Mouse (Mus musculus) urinary bladder, postnatal 0 days (tissue): Measurements from ENCODE around the gene Chek2. TPM values are rescaled to one million over a fixed set of nuclear protein-coding genes. Genes with fewer than 3 reads are reported as not detected.

Experiments used
- polyA plus RNA-seq: library from polyadenylated mRNA; unstranded; fragments of >200 nt; fragmentation: Nextera tagmentation; extraction: Ambion mirVana; gene quantifications from 2 replicates; pipeline ENCODE4 v1.2.1, GENCODE M21; 2015

Chek2 gene
- polyA plus RNA-seq, result 8.9 and 9.8 TPM in 2 replicates

DNA sequence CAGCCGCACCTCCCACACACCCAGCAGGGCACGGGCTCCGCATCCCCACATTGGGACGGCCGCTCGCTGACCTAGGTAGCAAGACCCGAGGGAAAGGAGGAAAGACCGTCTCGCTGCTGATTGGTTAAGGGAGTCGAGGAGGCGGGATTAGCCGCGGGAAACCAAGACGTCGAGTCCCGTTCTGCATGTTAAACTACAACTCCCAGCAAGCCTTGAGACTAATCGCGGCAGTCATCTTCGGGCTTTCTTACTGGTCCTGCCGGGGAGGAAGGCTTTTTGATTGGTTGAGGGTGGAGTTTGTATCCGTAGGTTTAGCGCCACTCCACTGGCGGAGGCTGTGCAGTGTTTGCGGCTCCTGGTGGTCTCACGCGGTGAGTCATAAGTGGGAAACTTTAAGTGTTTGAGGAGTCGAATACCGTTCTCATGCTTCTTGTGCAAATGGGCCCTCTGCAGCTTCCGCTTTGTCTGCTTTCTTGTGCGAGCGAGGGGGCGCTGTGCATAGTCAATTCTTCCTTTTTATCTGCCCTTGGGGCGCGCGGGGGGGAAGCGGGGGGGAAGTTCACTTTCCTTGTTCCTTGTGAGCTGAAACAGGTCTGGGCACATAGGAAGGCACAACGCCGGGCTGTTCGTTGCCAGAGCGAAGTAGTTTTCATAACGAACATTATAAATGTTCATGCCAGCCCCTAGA, at the start of gene Chek2, which contains the start of gene Hscb:
Chek2 (plus strand) TSS at position 302 of the 688 bp plus-strand sequence.
Hscb (minus strand) TSS at position 100 of the 688 bp plus-strand sequence.

DNA sequence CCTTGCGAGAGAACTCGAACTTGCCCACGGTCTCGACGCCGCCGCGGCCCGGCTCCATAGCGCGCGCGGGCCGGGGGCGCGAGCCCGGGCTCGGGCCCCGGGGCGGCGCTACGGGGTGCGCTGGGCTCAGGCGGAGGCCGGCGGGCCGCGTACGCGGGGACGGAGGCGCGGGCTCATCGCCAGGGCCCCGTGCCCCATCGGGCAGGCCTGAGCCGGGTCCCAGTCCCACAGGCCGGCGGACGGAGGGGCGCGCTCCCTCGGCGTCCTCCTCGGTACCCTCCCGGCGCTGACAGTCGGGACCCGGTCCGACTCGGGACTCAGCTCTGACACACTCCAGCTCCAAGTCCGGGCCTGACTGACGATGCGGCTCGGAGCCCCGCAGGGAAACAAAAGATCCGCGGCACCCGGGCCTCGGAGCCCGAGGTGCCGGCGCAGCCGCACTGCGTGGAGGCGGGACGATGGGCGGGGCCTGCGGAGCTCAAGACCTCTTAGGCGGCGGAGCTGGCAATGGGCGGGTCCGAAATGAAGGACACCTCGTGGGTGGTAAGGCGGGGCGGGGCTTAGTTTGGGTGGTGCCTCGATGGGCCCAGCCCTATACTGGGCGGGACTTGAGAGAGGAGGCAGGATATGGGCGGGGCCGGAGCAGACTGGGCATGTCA, 30.0 kb upstream of the Chek2 start, which contains the start of gene Ulk1:
Ulk1 (minus strand) TSS at position 431 of the 659 bp plus-strand sequence.

DNA sequence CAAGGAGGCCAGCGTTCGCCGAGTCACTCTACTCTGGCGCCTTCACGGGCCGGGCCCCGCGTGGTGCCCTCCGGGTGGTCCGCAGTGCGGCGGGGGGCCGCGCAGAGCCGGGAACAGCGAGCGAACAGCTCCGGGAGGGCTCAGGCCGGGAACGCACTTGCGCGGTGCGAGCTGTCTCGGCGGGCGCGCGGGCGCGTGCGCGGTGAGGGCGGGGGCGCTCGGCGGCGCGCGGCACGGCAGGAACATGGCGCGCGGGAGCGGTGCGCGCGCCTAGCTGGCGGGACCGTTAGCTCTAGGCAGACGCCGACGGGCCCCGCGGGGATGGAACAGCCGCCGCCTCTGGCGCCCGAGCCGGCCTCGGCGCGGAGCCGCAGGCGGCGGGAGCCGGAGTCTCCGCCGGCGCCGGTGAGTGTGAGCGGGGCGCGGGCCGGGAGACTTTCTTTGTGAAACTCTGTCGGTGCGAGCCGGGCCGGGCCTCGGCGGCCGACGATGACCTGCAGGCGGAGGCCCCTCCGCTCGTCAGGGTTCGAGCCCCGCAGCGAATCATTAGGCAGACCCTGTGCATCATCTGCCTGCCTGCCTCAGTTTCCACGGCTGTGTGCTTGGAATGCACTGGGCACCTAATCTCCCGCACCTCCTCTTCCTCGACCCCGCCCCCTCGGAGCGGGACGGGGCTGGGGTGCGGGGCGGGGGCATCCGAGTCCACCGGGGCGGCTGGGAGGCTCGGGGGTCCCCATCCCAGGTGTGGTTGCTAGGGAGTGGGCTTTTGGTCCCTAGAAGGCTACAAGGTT, 40.0 kb downstream of the Chek2 start, which contains the start of gene Ttc28:
Ttc28 (plus strand) TSS at position 220 of the 791 bp plus-strand sequence.

Other genes starting within 250 kb of the Chek2 start
- 19.9 and 20.1 TPM in 2 replicates for gene Noc4l, start 186.6 kb upstream of the Chek2 start, polyA plus RNA-seq
- gene Ddx51, start 186.5 kb upstream of the Chek2 start, polyA plus RNA-seq, result 8.4 and 8.6 TPM in 2 replicates
- 14.4 and 17.6 TPM in 2 replicates for gene Ep400, start 69.3 kb upstream of the Chek2 start, polyA plus RNA-seq
- gene Pus1, start 59.3 kb upstream of the Chek2 start, polyA plus RNA-seq, result 19.7 and 23.5 TPM in 2 replicates
- gene Ulk1, start 29.9 kb upstream of the Chek2 start, polyA plus RNA-seq, result 6.4 and 6.6 TPM in 2 replicates
- 20.5 and 22.2 TPM in 2 replicates for gene Hscb, start 202 bp upstream of the Chek2 start, polyA plus RNA-seq
- gene Ttc28, start 39.8 kb downstream of the Chek2 start, polyA plus RNA-seq, result 6.1 and 6.4 TPM in 2 replicates